Mouse (Mus musculus) liver, adult 2 months (tissue): ENCODE results near the gene Gcnt2.

ENCODE experiments used
- CTCF ChIP-seq: fragments of 200-500 bp; IDR thresholded peaks from 2 replicates; pipeline ENCODE4 v1.5.1; 2011; ENCODE audit warnings: low read depth, low read length, control low read depth
- POLR2A ChIP-seq: fragments of 200-500 bp; IDR thresholded peaks from 2 replicates; pipeline ENCODE4 v1.6.1; 2011; ENCODE audit warnings: low read length, control low read depth; ENCODE audit not compliant: insufficient read depth; ENCODE audit errors: extremely low read depth

GRCm38 (mm10) chr13:40946513-40946912, 87.0 kb downstream of the Gcnt2 start:
- TF ChIP-seq CTCF (no peak), POLR2A (no peak)
